Mouse (Mus musculus) CH12.LX (cell line): ENCODE data around the gene Dock3.

Experiments
- CTCF ChIP-seq, 2 experiments: IDR thresholded peaks in 1 of 2; conservative IDR thresholded peaks in 1 of 2; 2 replicates each; pipeline ENCODE4 v1.5.1; 2011 to 2012; ENCODE audit warnings: low read depth in 2 of 2, low read length in 2 of 2, improper control_type of control experiment in 1 of 2, inconsistent platforms in 1 of 2, mild to moderate bottlenecking in 1 of 2, moderate library complexity in 1 of 2
- E2F4 ChIP-seq: IDR thresholded peaks from 2 replicates; pipeline ENCODE4 v1.6.1; 2011; ENCODE audit warnings: low read depth, low read length, improper control_type of control experiment; ENCODE audit not compliant: insufficient replicate concordance
- EP300 ChIP-seq: IDR thresholded peaks from 2 replicates; pipeline ENCODE4 v1.6.1; 2011; ENCODE audit warnings: low read length, improper control_type of control experiment
- ETS1 ChIP-seq: conservative IDR thresholded peaks from 2 replicates; pipeline ENCODE4 v1.6.1; 2012; ENCODE audit warnings: low read depth, mild to moderate bottlenecking, inconsistent platforms, low read length, improper control_type of control experiment, moderate library complexity
- JUN ChIP-seq: IDR thresholded peaks from 2 replicates; pipeline ENCODE4 v1.6.1; 2011; ENCODE audit warnings: low read depth, mild to moderate bottlenecking, low read length, improper control_type of control experiment, moderate library complexity; ENCODE audit not compliant: insufficient read depth
- MAFK ChIP-seq: IDR thresholded peaks from 2 replicates; pipeline ENCODE4 v1.6.1; 2011; ENCODE audit warnings: low read length, improper control_type of control experiment; ENCODE audit not compliant: insufficient replicate concordance
- MAZ ChIP-seq: IDR thresholded peaks from 2 replicates; pipeline ENCODE4 v1.6.1; 2012; ENCODE audit warnings: low read depth, mild to moderate bottlenecking, inconsistent platforms, low read length, improper control_type of control experiment, moderate library complexity
- MEF2A ChIP-seq: IDR thresholded peaks from 2 replicates; pipeline ENCODE4 v1.6.1; 2014; ENCODE audit warnings: low read depth, mild to moderate bottlenecking, inconsistent platforms, low read length, improper control_type of control experiment, borderline replicate concordance
- POLR2A ChIP-seq: IDR thresholded peaks from 2 replicates; pipeline ENCODE4 v1.6.1; 2011; ENCODE audit warnings: low read depth, mild to moderate bottlenecking, improper control_type of control experiment, low read length
- TBP ChIP-seq: conservative IDR thresholded peaks from 2 replicates; pipeline ENCODE4 v1.6.1; 2011; ENCODE audit warnings: low read depth, low read length, improper control_type of control experiment

GRCm38 (mm10) chr9:107249154-107249553, 17.4 kb upstream of the Dock3 start:
- TF ChIP-seq EP300, result no peak
- no peak for TF ChIP-seq JUN
- TF ChIP-seq ETS1, result no peak
- TF ChIP-seq CTCF (conservative IDR thresholded peaks at IDR 0.05 in 1 of 2, IDR thresholded peaks at IDR 0.05 in 1 of 2; ENCODE audit: low read depth in 2 of 2, low read length in 2 of 2), result no peak
- TF ChIP-seq POLR2A, result no peak
- TF ChIP-seq MAZ, result no peak
- TF ChIP-seq TBP, result no peak
- TF ChIP-seq MAFK, result no peak
- no peak for TF ChIP-seq MEF2A
- TF ChIP-seq E2F4, result no peak
